Mouse (Mus musculus): ENCODE data around the gene Fcamr. TPM values are rescaled to one million over a fixed set of nuclear protein-coding genes. Genes with fewer than 3 reads are reported as not detected.

Fcamr gene
- total and polyA plus RNA-seq, 3 experiments, result 0.17 to 1.7 TPM; not detected in 1

DNA sequence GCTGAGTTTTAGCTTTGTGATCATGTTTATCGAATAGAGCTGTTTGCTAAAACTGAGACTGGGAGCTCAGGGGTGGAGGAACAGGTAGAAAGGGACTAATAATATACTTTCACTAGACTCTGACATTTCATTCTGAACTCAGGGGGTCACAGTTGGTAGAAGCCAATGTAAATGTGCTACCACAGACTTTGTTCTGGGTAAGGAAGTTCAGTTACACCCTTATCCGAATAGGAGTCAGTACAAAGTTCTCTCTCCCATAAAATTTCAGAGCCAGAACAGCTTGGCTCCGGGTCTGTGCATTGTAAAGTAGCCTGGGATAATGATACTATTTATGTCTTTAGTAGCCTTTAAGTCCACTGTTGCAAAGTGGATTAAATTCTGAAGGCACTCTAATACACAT is 2.2 kb upstream of the Fcamr start:
- peaks cover 8 to 59% of the 10 kb centered on the region in 2 experiments for H3K4me1 ChIP-seq (ENCODE audit: control insufficient read depth in 1 of 2, insufficient read depth in 2 of 2)
- H3K9ac ChIP-seq (ENCODE audit: insufficient read depth, low read depth), result no peak overlapping the region
- TF ChIP-seq RAD21 (IDR thresholded peaks at IDR 0.05; ENCODE audit: low read depth, low read length) (no peak), ETS1 (conservative IDR thresholded peaks at IDR 0.05; ENCODE audit: low read depth, low read length) (no peak), PAX5 (IDR thresholded peaks at IDR 0.05; ENCODE audit: low read length) (no peak), MYC (IDR thresholded peaks at IDR 0.05; ENCODE audit: low read depth, low read length) (no peak), ZMIZ1 (IDR thresholded peaks at IDR 0.05; ENCODE audit: low read depth, low read length) (no peak), GABPA (IDR thresholded peaks at IDR 0.05; ENCODE audit: insufficient replicate concordance, low read depth, low read length) (no peak), USF2 (conservative IDR thresholded peaks at IDR 0.05; ENCODE audit: low read depth, low read length) (no peak), UBTF (IDR thresholded peaks at IDR 0.05; ENCODE audit: low read depth, low read length) (no peak), HCFC1 (IDR thresholded peaks at IDR 0.05; ENCODE audit: low read depth, low read length) (no peak)
- H3K27me3 ChIP-seq (replicated peaks), result peaks cover 1% of the 10 kb centered on the region
- in situ Hi-C loops (cut with MboI; ENCODE audit: low pct_ligation_motif_present, low pct_unique_long_range_greater_than_20kb, low sequenced_read_pairs) (loop anchor here (10.0 kb wide), 1 partner anchor 186 kb away; no protein-coding TSS in a partner anchor), dilution Hi-C loops (cut with MboI; ENCODE audit: extremely low pct_ligation_motif_present, extremely low pct_unique_long_range_greater_than_20kb, low sequenced_read_pairs) (no loop called here)
- no peak overlapping the region for H3K4me3 ChIP-seq (replicated peaks in 1 of 3; ENCODE audit: low read depth in 2 of 3, low read length in 2 of 3, poor library complexity in 1 of 3)
- no peak overlapping the region for H3K27ac ChIP-seq (ENCODE audit: insufficient read depth, low read depth)
- H3K4me2 ChIP-seq (ENCODE audit: insufficient read depth, low read depth, poor library complexity, severe bottlenecking), result no peak overlapping the region
- DNase-seq (ENCODE audit: extremely low read depth), result no peak
- H3K36me3 ChIP-seq (replicated peaks in 1 of 2; ENCODE audit: control insufficient read depth in 1 of 2, insufficient read depth in 1 of 2, low read length in 1 of 2), result no peaks in the 10 kb centered on the region
- H3K79me2 ChIP-seq (replicated peaks; ENCODE audit: control insufficient read depth, extremely low read depth, insufficient read depth, poor library complexity, severe bottlenecking), result no peaks in the 10 kb centered on the region
- H3K9me3 ChIP-seq (replicated peaks; ENCODE audit: low read length), result no peaks in the 10 kb centered on the region

DNA sequence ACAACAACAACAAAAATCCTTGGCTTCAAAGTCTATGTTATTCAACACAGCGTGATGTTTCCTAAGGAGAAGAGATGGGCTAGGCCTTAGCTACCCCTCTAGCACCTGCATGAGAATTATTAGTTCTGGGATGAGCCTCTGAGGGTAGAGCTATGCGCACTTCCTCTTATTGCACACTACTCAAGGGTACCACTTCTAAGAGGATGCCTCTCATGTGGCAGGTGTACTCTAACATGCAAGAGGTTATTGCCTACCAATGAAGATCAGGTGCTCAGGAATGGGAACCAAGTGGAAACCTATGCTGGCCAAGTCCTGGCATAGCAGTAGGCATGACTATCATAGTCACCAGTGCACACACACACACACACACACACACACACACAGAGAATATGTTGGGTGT is 1.3 kb upstream of the Fcamr start:
- dilution Hi-C loops (cut with MboI; ENCODE audit: extremely low pct_ligation_motif_present, extremely low pct_unique_long_range_greater_than_20kb, low sequenced_read_pairs) (no loop called here), in situ Hi-C loops (cut with MboI; ENCODE audit: low pct_ligation_motif_present, low pct_unique_long_range_greater_than_20kb, low sequenced_read_pairs) (loop anchor here (10.0 kb wide), 1 partner anchor 185 kb away; no protein-coding TSS in a partner anchor)
- peak; percentile 36 for DNase-seq (ENCODE audit: extremely low read depth)
- Histone ChIP-seq H3K9me3 (replicated peaks; ENCODE audit: low read length) (no peaks in the 10 kb centered on the region), H3K36me3 (replicated peaks in 1 of 2; ENCODE audit: control insufficient read depth in 1 of 2, insufficient read depth in 1 of 2, low read length in 1 of 2) (no peaks in the 10 kb centered on the region), H3K79me2 (replicated peaks; ENCODE audit: control insufficient read depth, extremely low read depth, insufficient read depth, poor library complexity, severe bottlenecking) (no peaks in the 10 kb centered on the region), H3K4me3 (replicated peaks in 1 of 3; ENCODE audit: low read depth in 2 of 3, low read length in 2 of 3, poor library complexity in 1 of 3) (no peak overlapping the region), H3K9ac (ENCODE audit: insufficient read depth, low read depth) (no peak overlapping the region), H3K27ac (ENCODE audit: insufficient read depth, low read depth) (no peak overlapping the region), H3K4me2 (ENCODE audit: insufficient read depth, low read depth, poor library complexity, severe bottlenecking) (no peak overlapping the region), H3K27me3 (replicated peaks) (peaks cover 1% of the 10 kb centered on the region), H3K4me1 (ENCODE audit: control insufficient read depth in 1 of 2, insufficient read depth in 2 of 2) (peaks cover 8 to 59% of the 10 kb centered on the region in 2 experiments)
- TF ChIP-seq IRF4 (IDR thresholded peaks at IDR 0.05; ENCODE audit: low read depth, low read length) (peak; percentile 27; the same call in 1 of the 2 replicates), TCF12 (IDR thresholded peaks at IDR 0.05; ENCODE audit: low read depth, low read length) (peak; percentile 36; the same call in 1 of the 2 replicates), POLR2A (IDR thresholded peaks at IDR 0.05; ENCODE audit: low read depth, low read length) (no peak), EP300 (IDR thresholded peaks at IDR 0.05; ENCODE audit: low read length) (peak; percentile 51), BHLHE40 (IDR thresholded peaks at IDR 0.05; ENCODE audit: low read depth, low read length) (peak; percentile 50), CTCF (conservative IDR thresholded peaks at IDR 0.05 in 1 of 2, IDR thresholded peaks at IDR 0.05 in 1 of 2; ENCODE audit: low read depth in 2 of 2, low read length in 2 of 2) (no peak), E2F4 (IDR thresholded peaks at IDR 0.05; ENCODE audit: insufficient replicate concordance, low read depth, low read length) (no peak)
